Mouse (Mus musculus) stomach, postnatal 0 days (tissue): ENCODE measurements around the gene Khk. TPM values are rescaled to one million over a fixed set of nuclear protein-coding genes. Genes with fewer than 3 reads are reported as not detected.

Source experiments
- ATAC-seq: fragments of 200-750 bp; cut with Nextera tagmentation; 2 replicates; pipeline ENCODE4 v1.8.0; 2017; ENCODE audit not compliant: low FRiP score, low TSS enrichment
- DNase-seq: peaks from one replicate; pipeline ENCODE4 v3.0.0-alpha.2; 2016; ENCODE audit warnings: low spot score
- H3K27ac ChIP-seq: fragments of 300-500 bp; sonication (generic); replicated peaks from 2 replicates; pipeline ENCODE4 v1.5.1; 2014; ENCODE audit warnings: mild to moderate bottlenecking, control low read depth
- H3K27me3 ChIP-seq: fragments of 300-500 bp; sonication (generic); 2 replicates; pipeline ENCODE4 v1.6.1; 2014; ENCODE audit warnings: low read length; ENCODE audit not compliant: control insufficient read depth, insufficient read depth
- H3K36me3 ChIP-seq: fragments of 300-500 bp; sonication (generic); 2 replicates; pipeline ENCODE4 v1.6.1; 2014; ENCODE audit warnings: low read length, mixed read lengths; ENCODE audit not compliant: control insufficient read depth, insufficient read depth
- H3K4me1 ChIP-seq: fragments of 300-500 bp; sonication (generic); replicated peaks from 2 replicates; pipeline ENCODE4 v1.6.1; 2014; ENCODE audit warnings: antibody characterized with exemption; ENCODE audit not compliant: control insufficient read depth, insufficient read depth
- H3K4me2 ChIP-seq: fragments of 300-500 bp; sonication (generic); replicated peaks from 2 replicates; pipeline ENCODE4 v1.6.1; 2014; ENCODE audit warnings: low read depth, mild to moderate bottlenecking, control low read depth, moderate library complexity
- H3K4me3 ChIP-seq: fragments of 300-500 bp; sonication (generic); 2 replicates; pipeline ENCODE4 v1.5.1; 2014; ENCODE audit warnings: low read depth, low read length, control low read depth
- H3K9ac ChIP-seq: fragments of 300-500 bp; sonication (generic); 2 replicates; pipeline ENCODE4 v1.6.1; 2014; ENCODE audit warnings: mild to moderate bottlenecking, low read length, control low read depth, mixed read lengths
- H3K9me3 ChIP-seq: fragments of 300-500 bp; sonication (generic); 2 replicates; pipeline ENCODE4 v1.6.1; 2016; ENCODE audit warnings: low read length; ENCODE audit not compliant: control insufficient read depth
- CTCF ChIP-seq: IDR thresholded peaks from 2 replicates; pipeline ENCODE4 v1.5.1; 2016; ENCODE audit warnings: antibody characterized with exemption, low read depth, mild to moderate bottlenecking, moderate library complexity
- EP300 ChIP-seq: optimal IDR thresholded peaks from 2 replicates; pipeline ENCODE3; 2016; ENCODE audit warnings: antibody characterized with exemption
- WGBS: fragments of 180-500 bp; shearing (Covaris S2); extraction: QIAGEN DNeasy Blood & Tissue Kit; methylation state at CpG from one replicate; pipeline ENCODE4 v1.1.7; 2014; 5-methylcytosine and 5-hydroxymethylcytosine counted together
- polyA plus RNA-seq: library from polyadenylated mRNA; unstranded; fragments of >200 nt; fragmentation: Nextera tagmentation; extraction: Ambion mirVana; gene quantifications from 2 replicates; pipeline ENCODE4 v1.2.1, GENCODE M21; 2015

Khk gene
- polyA plus RNA-seq, 1 experiment from 2014 or later, result 28.4 TPM

- no peak overlapping the region for H3K4me2 ChIP-seq
- H3K36me3 ChIP-seq, result peaks cover 19% of the 10 kb centered on the region
- H3K4me3 ChIP-seq, result no peak overlapping the region
- H3K4me1 ChIP-seq, result peaks cover 6% of the 10 kb centered on the region; the same call in 1 of the 2 replicates
- ATAC-seq (no peak), DNase-seq (no peak)
- 97% methylated on average over 6 of the region's 6 CpGs for WGBS
- TF ChIP-seq EP300, result no peak
- TF ChIP-seq CTCF, result no peak
- no peak overlapping the region for H3K27ac ChIP-seq
- no peaks in the 10 kb centered on the region for H3K27me3 ChIP-seq
- no peak overlapping the region for H3K9ac ChIP-seq
- H3K9me3 ChIP-seq, result no peaks in the 10 kb centered on the region
Observed at GRCm38 (mm10) chr5:30954065-30954464, 32.8 kb downstream of the Khk start.

- no peaks in the 10 kb centered on the region for H3K9me3 ChIP-seq
- H3K9ac ChIP-seq, result no peak overlapping the region
- peaks cover 6% of the 10 kb centered on the region; the same call in 1 of the 2 replicates for H3K4me1 ChIP-seq
- no peak overlapping the region for H3K27ac ChIP-seq
- no peaks in the 10 kb centered on the region for H3K27me3 ChIP-seq
- 96% methylated on average over 9 of the region's 9 CpGs for WGBS
- TF ChIP-seq EP300 (no peak), CTCF (no peak)
- H3K36me3 ChIP-seq, result peaks cover 19% of the 10 kb centered on the region
- DNase-seq, result no peak
- no peak overlapping the region for H3K4me3 ChIP-seq
- no peak overlapping the region for H3K4me2 ChIP-seq
- no peak for ATAC-seq
Observed at GRCm38 (mm10) chr5:30954556-30954955, 33.3 kb downstream of the Khk start.

- no peak overlapping the region for H3K4me3 ChIP-seq
- H3K4me2 ChIP-seq, result no peak overlapping the region
- peaks cover 6% of the 10 kb centered on the region; the same call in 1 of the 2 replicates for H3K4me1 ChIP-seq
- WGBS, result 88% methylated on average over 6 of the region's 6 CpGs
- no peak overlapping the region for H3K9ac ChIP-seq
- no peaks in the 10 kb centered on the region for H3K27me3 ChIP-seq
- H3K9me3 ChIP-seq, result no peaks in the 10 kb centered on the region
- H3K36me3 ChIP-seq, result peaks cover 19% of the 10 kb centered on the region
- no peak for ATAC-seq
- TF ChIP-seq CTCF (no peak), EP300 (no peak)
- no peak overlapping the region for H3K27ac ChIP-seq
- no peak for DNase-seq
Observed at GRCm38 (mm10) chr5:30955751-30956150, 34.5 kb downstream of the Khk start.

- Histone ChIP-seq H3K36me3 (peaks cover 19% of the 10 kb centered on the region), H3K27me3 (no peaks in the 10 kb centered on the region), H3K4me1 (peaks cover 6% of the 10 kb centered on the region; the same call in 1 of the 2 replicates), H3K4me3 (no peak overlapping the region), H3K4me2 (peak overlapping the region; percentile 14; the same call in 1 of the 2 replicates), H3K27ac (no peak overlapping the region), H3K9me3 (no peaks in the 10 kb centered on the region), H3K9ac (no peak overlapping the region)
- ATAC-seq (no peak), DNase-seq (no peak)
- TF ChIP-seq CTCF, result no peak
- TF ChIP-seq EP300, result no peak
- 91% methylated on average over 6 of the region's 6 CpGs for WGBS
Observed at GRCm38 (mm10) chr5:30957891-30958290, 36.7 kb downstream of the Khk start.

- WGBS, result 27% methylated on average over 19 of the region's 19 CpGs
- Histone ChIP-seq H3K4me1 (peaks cover 6% of the 10 kb centered on the region; the same call in 1 of the 2 replicates), H3K9ac (peak overlapping the region; percentile 91), H3K9me3 (no peaks in the 10 kb centered on the region), H3K36me3 (peaks cover 12% of the 10 kb centered on the region), H3K4me2 (peak overlapping the region; percentile 89), H3K27me3 (no peaks in the 10 kb centered on the region), H3K4me3 (peak overlapping the region; percentile 93), H3K27ac (peak overlapping the region; percentile 89)
- TF ChIP-seq CTCF (no peak), EP300 (no peak)
- DNase-seq (peak; percentile 54), ATAC-seq (peak; percentile 0; the same call in 1 of the 2 replicates)
Observed at GRCm38 (mm10) chr5:30959198-30959854, 38.1 kb downstream of the Khk start.

DNA sequence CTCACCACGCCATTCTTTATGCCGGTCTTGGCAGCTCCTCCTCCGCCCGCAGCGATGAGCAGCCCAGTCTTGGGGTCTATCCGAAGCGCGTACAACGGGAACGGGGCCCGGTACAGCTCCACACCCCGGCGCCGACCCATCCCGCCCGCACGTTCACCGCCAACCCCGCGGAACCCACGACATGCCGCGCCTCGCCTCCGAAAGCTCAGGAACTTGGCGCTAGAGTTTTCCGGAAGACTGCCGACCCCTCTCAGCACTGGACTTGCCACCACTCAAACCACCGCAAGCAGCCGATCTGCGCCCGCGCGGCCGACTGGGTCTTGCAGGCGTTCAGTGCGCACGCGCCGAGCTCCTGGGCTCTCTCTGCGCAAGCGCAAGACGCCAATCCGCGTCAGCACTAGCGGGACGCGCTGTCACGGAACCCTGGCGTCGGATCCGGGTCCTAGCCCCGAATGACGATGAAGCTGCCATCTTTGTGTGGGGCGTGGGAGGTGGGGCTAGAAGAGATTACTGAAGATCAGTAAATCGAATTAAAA, 38.8 kb downstream of the Khk start, which contains the start of gene Preb:
Gene Preb, minus strand, starts transcription at position 396 of the 536 bp plus-strand sequence.
- DNase-seq, result peak; percentile 98
- no peaks in the 10 kb centered on the region for H3K9me3 ChIP-seq
- peak within 1 kb of the TSS; percentile 91 for H3K9ac ChIP-seq
- under 1% methylated on average over 56 of the region's 56 CpGs for WGBS
- peak; percentile 94 for ATAC-seq
- H3K27ac ChIP-seq, result peak within 1 kb of the TSS; percentile 89
- H3K4me2 ChIP-seq, result peak within 1 kb of the TSS; percentile 89
- H3K4me1 ChIP-seq, result peaks cover 6% of the 10 kb centered on the region; the same call in 1 of the 2 replicates
- no peak for TF ChIP-seq EP300
- TF ChIP-seq CTCF, result peak; percentile 39
- peaks cover 11% of the 10 kb centered on the region for H3K36me3 ChIP-seq
- H3K27me3 ChIP-seq, result no peaks in the 10 kb centered on the region
- H3K4me3 ChIP-seq, result peak within 1 kb of the TSS; percentile 93
